Mouse (Mus musculus) central nervous system, embryonic 18 days (tissue): ENCODE measurements around the gene 4930432M17Rik. TPM values are rescaled to one million over a fixed set of nuclear protein-coding genes. Genes with fewer than 3 reads are reported as not detected.

Experiments
- polyA plus RNA-seq: library from polyadenylated mRNA; depleted of rRNA; stranded (reverse); fragments of >200 nt; gene quantifications from 2 replicates; pipeline ENCODE4 v1.2.3, GENCODE M21; 2012; rRNA removed

Gene 4930432M17Rik
- not detected in 2 replicates for polyA plus RNA-seq

DNA sequence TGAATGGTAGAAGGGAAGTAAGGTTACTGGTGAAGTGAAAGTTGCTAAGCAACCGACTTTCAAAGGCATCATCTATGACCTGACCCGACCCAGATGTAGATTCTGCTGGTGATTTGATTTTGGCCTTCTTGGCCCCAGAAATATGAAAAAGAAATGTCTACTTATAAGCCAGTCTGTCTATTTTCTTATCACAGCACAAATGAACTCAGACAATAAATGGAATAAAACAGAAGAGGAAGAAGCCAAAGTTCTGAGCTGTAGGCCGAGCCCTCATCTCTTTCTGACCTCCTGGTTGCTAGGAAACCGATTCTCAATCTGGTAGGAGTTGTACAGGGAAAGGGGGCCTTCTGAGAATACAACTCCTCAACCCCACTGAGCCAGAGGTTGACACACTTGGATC is at the start of gene 4930432M17Rik:
Gene 4930432M17Rik (plus strand): TSS at position 301 of the 400 bp plus-strand sequence.

DNA sequence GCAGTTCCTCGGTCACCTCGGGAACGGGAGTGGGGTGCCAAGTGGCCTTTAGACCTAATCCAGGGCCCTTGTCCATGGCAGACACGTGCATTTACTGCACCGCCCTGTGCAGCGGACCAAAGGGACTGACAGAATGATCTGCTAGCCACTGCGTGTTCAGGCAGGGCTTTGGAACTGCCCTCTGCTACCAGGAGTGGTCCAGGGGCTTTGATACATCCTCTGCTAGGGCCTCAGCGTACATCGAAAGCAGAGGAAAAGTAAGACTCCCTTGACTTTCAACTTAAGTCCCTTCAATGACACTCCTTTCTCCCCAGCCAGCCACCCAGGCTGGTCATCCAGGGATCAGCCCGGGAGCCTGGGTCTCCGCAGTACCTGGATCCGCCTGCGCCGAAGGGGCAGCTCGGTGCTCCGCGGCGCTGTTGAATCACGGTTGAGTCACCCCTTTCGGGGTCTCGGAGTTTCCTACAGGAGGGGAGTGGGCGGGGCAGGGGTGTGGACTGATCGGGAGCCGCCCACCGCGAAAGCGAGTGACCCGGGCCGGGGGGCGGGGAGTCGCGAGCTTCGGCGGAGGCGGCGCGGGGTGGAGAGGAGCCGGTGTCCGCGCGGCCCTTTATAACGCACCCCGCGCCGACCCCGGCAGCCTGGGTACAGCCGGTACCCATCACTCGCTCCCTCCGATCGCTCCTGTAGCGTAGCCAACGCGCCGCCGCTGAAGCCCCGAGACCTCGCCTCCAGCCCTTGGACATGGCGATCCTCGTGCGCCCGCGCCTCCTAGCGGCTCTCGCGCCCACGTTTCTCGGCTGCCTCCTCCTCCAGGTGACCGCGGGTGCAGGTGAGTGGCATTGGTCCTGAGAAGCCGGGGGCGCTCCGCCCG is 52.6 kb downstream of the 4930432M17Rik start, which contains the start of gene F3:
Gene F3 (plus strand): TSS at position 567 of the 874 bp plus-strand sequence.

Other genes starting within 250 kb of the 4930432M17Rik start
- 286 and 308 TPM in 2 replicates for gene Cnn3, start 244.3 kb upstream of the 4930432M17Rik start, polyA plus RNA-seq
- 0.28 and 0.45 TPM in 2 replicates for gene Slc44a3, start 138.4 kb upstream of the 4930432M17Rik start, polyA plus RNA-seq
- gene F3, start 52.8 kb downstream of the 4930432M17Rik start, polyA plus RNA-seq: 10.9 and 11.5 TPM in 2 replicates
- gene Abcd3, start 144.5 kb downstream of the 4930432M17Rik start, polyA plus RNA-seq: 23.1 and 24.7 TPM in 2 replicates